Mouse (Mus musculus) lung, adult 2 months (tissue): Measurements from ENCODE around the gene Ccdc88a. TPM values are rescaled to one million over a fixed set of nuclear protein-coding genes. Genes with fewer than 3 reads are reported as not detected.

Source experiments
- DNase-seq: peaks from one replicate; pipeline ENCODE4 v3.0.0; 2022
- H3K4me1 ChIP-seq: fragments of 200-500 bp; 2 replicates; pipeline ENCODE4 v1.6.1; 2011; ENCODE audit warnings: low read length; ENCODE audit not compliant: control insufficient read depth, insufficient read depth
- H3K4me3 ChIP-seq: fragments of 200-500 bp; replicated peaks from 2 replicates; pipeline ENCODE3; 2011; ENCODE audit warnings: low read depth, mild to moderate bottlenecking, control low read depth, low read length; ENCODE audit errors: extremely low read depth
- CTCF ChIP-seq: fragments of 200-500 bp; IDR thresholded peaks from 2 replicates; pipeline ENCODE4 v1.5.1; 2011; ENCODE audit warnings: mild to moderate bottlenecking, low read length, control low read depth; ENCODE audit not compliant: insufficient read depth
- POLR2A ChIP-seq: fragments of 200-500 bp; IDR thresholded peaks from 2 replicates; pipeline ENCODE4 v1.6.1; 2011; ENCODE audit warnings: low read depth, mild to moderate bottlenecking, control low read depth, low read length, borderline replicate concordance; ENCODE audit errors: extremely low read depth
- WGBS: fragments of 180-500 bp; shearing (Covaris S2); methylation state at CpG from one replicate; pipeline ENCODE4 v1.1.7; 2018; 5-methylcytosine and 5-hydroxymethylcytosine counted together
- polyA plus RNA-seq: library from polyadenylated mRNA; depleted of rRNA; stranded (reverse); fragments of >200 nt; gene quantifications from 2 replicates; pipeline ENCODE4 v1.2.3, GENCODE M21; 2012; rRNA removed

Ccdc88a gene
- 2.0 and 2.3 TPM in 2 replicates for polyA plus RNA-seq

DNA sequence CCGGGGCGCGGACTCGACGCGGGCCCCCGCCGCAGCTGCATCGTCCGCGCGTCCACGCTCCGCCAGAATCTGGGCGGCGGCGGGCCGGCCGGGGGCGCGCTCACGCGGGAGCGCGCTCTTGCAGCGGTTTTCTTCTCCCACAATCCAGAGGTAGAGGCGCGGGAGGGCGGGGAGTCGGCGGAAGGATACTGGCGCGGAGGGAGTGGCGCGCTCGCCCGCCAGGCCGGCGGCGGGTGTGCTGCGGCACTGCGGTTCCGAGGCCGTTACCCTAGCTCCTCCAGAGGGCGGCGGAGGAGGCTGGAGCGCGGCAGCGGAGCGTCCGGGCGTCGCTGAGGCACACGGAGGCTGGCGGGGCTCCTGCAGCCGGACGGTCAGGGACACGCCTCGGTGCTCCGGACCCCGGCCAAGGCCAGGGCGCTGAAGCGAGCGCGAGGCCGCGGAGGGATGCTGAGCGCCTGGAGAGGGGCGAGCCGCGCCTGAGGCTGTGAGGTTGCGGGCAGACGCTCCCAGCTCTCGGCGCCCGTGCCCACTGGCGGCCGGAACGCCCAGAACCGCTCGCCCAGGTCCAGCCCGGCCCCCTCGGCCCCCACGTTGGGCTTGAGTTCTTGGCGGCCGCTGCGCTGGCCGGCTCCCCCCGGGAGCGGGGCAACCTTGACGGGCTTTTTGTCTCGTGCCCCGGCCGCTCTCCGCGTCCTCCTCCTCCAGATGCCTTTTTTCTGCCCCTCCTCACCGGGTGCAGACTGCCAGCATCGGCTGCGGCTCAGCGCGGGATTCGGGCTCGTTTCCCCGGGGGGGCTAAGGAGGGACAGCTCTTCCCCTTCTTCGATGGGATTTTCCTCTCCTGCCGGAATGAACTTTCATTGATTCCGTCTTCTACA lies at the start of gene Ccdc88a:
Gene Ccdc88a (plus strand): TSS at position 263 of the 878 bp plus-strand sequence.
- no peaks in the 10 kb centered on the region; the same call in none of the 2 replicates for H3K4me1 ChIP-seq
- 1% methylated on average over 93 of the region's 107 CpGs for WGBS
- peak; percentile 78; the same call in 1 of the 2 replicates for TF ChIP-seq POLR2A
- TF ChIP-seq CTCF, result no peak
- H3K4me3 ChIP-seq, result peak within 1 kb of the TSS; percentile 76
- DNase-seq, result peak; percentile 93

DNA sequence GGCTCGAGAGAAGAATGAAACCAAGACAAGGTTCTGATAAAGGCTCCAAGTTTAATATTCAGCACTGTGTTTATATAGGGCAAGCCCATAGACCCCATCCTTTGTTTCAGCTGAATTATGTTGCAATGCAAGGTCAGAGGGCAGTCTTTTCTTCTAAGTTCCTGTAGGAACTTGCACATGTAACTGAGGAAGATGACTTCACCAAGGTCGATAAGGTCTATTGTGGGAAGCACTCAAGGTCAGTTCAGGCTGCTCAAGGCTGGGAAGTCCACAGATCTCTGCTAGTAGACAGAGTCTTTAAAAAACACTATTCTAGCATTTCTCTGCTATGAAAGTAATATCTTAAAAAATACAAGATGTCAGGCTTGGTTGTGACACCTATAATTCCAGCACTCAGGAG lies 38.0 kb upstream of the Ccdc88a start:
- DNase-seq, result no peak
- H3K4me3 ChIP-seq, result no peak overlapping the region
- TF ChIP-seq POLR2A (no peak), CTCF (no peak)
- H3K4me1 ChIP-seq, result no peaks in the 10 kb centered on the region
- 48% methylated on average over 2 of the region's 2 CpGs for WGBS

DNA sequence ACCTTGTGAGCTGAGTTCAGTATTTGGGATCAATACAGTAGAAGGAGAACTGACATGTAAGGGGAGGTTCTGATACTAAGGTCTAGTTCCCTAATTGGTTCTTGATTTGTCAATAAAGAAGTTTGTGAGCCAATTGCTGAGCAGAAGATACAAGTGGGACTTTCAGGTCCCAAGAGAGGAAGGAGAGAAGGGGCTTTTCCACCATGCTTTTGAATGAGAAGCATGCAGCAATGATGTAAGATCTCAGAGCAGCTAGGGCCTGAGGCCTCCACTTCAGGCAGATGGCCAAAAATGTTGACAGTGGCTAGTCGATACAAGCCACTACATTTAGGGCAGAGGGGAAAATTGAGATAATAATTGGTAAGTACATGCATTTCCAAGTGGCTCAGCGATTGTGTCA lies 32.2 kb upstream of the Ccdc88a start:
- TF ChIP-seq POLR2A (no peak), CTCF (no peak)
- 58% methylated on average over 2 of the region's 2 CpGs for WGBS
- H3K4me3 ChIP-seq, result no peak overlapping the region
- no peaks in the 10 kb centered on the region for H3K4me1 ChIP-seq
- no peak for DNase-seq

DNA sequence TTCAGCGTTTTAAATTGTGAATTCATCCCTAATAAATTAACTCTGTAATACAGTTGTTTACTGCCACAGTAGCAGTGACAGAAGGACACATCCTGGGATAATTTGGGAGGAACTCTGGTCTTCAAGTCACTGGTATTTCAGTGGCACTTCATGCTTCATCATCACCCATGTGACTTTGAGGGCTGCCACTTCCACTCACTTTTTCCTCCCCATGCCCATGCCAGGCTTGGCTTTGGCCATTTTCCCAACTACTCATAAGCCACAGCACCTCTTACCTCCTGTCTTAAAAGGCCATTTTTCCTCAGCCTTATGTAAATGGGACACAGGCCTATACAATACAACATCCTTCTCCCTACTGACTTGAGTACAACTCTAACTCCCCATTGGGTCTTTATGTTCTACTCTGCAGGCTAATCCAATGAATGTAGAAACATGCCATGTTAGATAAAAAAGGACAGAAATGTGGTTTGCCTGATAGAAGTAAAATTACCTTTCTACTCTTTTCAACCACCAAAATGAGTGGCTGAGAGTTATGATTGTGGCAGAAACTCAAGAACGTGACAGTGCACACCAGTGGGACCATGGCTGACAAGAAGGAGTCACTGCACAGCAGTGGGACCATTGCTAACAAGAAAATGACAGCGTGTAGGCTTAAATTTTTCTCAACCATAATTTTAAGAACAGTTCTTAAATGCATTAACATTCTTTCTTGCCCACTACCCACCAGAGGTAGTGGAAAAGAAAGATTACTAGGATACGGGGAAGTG lies 28.4 kb upstream of the Ccdc88a start:
- DNase-seq, result no peak
- TF ChIP-seq CTCF (no peak), POLR2A (no peak)
- 77% methylated on average over 4 of the region's 4 CpGs for WGBS
- no peaks in the 10 kb centered on the region for H3K4me1 ChIP-seq
- H3K4me3 ChIP-seq, result no peak overlapping the region

DNA sequence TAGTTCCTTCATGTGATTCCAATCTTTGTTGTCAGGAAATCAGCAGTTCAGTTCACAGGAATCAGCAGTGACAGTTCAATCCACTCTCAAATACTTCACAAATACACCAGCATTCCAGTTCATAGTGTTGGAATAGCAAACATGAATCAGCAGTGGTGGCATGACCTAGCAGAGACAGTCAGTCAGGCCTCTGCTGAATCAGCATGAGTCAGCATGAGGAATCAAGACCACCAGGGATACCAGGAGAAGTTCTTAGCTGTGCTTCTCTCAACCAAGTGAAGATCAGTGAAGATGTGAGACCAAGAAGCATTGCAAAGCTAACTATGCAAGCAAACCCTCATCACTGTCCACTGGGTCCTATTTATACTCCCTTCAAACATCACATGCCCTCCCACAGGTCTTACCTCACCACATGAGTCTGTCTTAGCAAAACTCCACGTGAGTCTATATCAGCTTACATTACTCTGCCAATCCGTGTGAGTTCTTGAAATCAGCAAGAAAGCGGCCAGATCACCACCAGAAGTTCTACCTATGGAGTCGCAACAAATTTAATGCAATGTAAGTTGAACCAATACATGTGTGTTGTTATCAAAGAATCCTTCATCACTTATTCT lies 27.7 kb upstream of the Ccdc88a start:
- WGBS, result 72% methylated on average over 4 of the region's 4 CpGs
- DNase-seq, result no peak
- Histone ChIP-seq H3K4me1 (no peaks in the 10 kb centered on the region), H3K4me3 (no peak overlapping the region)
- TF ChIP-seq POLR2A (no peak), CTCF (no peak)

DNA sequence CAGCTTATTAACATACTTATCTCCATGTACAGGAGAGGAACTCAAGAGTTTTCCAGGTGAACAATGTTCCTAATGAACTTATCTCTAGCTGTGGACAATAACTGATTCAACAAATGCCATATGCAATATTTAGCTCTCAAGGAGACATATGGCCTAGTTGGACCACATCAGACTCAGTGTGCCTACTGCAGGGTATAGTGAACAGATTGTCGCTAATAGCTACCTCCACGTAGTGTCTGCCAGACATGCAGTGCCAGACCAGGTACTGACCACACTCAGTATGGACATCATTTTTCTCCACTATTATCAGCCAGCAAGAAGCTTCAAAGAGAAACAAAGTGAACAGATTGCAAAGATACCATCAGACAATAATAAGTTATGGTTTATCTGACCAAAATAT lies 22.6 kb upstream of the Ccdc88a start:
- H3K4me1 ChIP-seq, result no peaks in the 10 kb centered on the region
- DNase-seq, result no peak
- WGBS, result 99% methylated on average over 2 of the region's 2 CpGs
- H3K4me3 ChIP-seq, result no peak overlapping the region
- TF ChIP-seq CTCF, result no peak
- no peak for TF ChIP-seq POLR2A

DNA sequence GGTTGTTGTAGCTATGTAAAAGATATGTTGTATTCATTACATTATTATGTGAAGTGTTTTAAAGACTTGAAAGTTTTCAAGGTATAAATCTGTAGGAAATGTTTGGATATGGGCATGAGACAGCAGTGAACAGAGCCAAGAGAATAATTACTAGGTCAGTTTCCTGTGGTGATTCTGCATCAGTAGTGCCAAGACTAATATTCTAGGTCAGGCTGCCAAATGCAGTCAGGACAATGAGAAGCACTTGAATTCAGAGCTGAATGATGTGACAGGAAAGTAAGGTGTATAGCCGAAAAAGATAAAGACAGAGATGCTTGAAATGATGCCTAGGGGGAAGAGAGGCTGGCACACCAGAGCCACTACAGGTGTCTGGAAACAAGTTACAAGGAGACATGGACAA lies 21.2 kb upstream of the Ccdc88a start:
- DNase-seq, result no peak
- TF ChIP-seq POLR2A (no peak), CTCF (no peak)
- Histone ChIP-seq H3K4me1 (no peaks in the 10 kb centered on the region), H3K4me3 (no peak overlapping the region)
- WGBS, result 61% methylated on average over 1 of the region's 1 CpGs

DNA sequence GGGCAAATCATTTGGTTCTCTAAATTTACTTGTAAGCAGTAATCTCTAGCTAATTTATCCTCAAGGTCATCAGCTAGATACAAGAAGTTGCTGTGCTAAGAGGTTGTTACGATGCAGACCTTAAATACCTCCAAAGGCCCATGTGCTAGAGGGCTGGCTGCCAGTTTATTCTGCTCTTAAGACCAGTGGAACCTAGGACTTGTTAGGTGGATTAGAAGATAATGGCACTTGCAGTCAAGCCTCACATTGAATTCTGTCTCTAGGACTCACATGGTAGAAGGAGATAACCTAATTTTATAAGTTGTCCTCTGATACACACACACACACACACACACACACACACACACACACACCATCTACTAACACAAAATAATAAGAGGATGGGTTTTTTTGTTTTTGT lies 5.3 kb upstream of the Ccdc88a start:
- Histone ChIP-seq H3K4me1 (no peaks in the 10 kb centered on the region), H3K4me3 (no peak overlapping the region)
- DNase-seq, result no peak
- no peak for TF ChIP-seq POLR2A
- TF ChIP-seq CTCF, result no peak
- WGBS, result 72% methylated on average over 1 of the region's 1 CpGs

DNA sequence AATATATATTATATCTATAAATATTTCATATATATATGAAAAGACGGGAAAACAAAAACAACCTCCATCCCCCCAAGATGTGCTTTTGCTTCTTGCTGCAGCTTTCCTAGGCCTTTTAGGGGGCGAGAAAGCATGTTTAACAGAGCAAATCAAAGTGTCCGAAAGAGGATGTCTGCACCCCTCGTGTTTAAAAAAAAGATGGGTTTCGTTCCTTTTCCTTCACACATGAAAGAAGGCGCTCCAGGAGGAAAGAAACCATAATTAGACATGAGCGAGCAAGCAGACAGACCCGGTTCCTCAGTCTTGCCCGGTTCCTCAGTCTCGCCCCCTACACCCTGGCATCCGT lies 435 bp upstream of the Ccdc88a start:
- Histone ChIP-seq H3K4me3 (peak overlapping the region; percentile 76), H3K4me1 (no peaks in the 10 kb centered on the region; the same call in none of the 2 replicates)
- TF ChIP-seq CTCF (no peak), POLR2A (no peak)
- 2% methylated on average over 11 of the region's 11 CpGs for WGBS
- no peak for DNase-seq
